Mouse (Mus musculus): ENCODE results near the gene Gm43738. TPM values are rescaled to one million over a fixed set of nuclear protein-coding genes. Genes with fewer than 3 reads are reported as not detected.

Gm43738 gene
- not detected in 2 replicates for polyA plus RNA-seq (2014; fragmentation: Nextera tagmentation; extraction: Ambion mirVana)

DNA sequence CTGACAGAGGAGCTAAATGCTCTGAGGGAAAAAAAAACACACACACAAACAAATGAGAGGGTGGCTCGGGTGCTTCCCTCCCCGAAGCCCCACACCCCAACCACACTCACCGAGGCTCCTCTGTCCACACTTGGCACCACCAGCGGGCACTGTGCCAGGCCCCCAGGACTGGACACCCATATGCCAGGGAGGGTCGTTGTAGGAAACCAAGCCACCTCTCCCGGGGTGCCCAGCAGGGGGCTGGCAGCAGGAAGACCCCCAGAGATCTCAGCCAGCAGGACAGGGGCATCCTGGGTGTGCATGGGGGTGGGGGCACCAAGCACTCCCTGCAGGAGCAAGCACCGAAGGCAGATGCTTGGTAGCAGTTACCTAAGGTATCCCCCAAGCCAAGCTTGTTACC lies at the start of gene Gm43738:
TSS of gene Gm43738 (minus strand) at position 289 of the 400 bp plus-strand sequence.
- Histone ChIP-seq H3K9ac (ENCODE audit: low read depth, low read length) (peak within 1 kb of the TSS; percentile 75), H3K4me1 (ENCODE audit: control insufficient read depth, insufficient read depth, low read length) (peaks cover 12% of the 10 kb centered on the region), H3K27ac (replicated peaks; ENCODE audit: low read depth, low read length) (peak within 1 kb of the TSS; percentile 75), H3K4me3 (ENCODE audit: low read depth, low read length) (peak within 1 kb of the TSS; percentile 70), H3K9me3 (ENCODE audit: control insufficient read depth, low read length) (no peaks in the 10 kb centered on the region), H3K27me3 (replicated peaks; ENCODE audit: control insufficient read depth, insufficient read depth, low read length) (no peaks in the 10 kb centered on the region), H3K4me2 (ENCODE audit: low read depth, low read length) (peak within 1 kb of the TSS; percentile 84), H3K36me3 (ENCODE audit: control insufficient read depth, insufficient read depth, low read length) (peaks cover 41% of the 10 kb centered on the region)
- ATAC-seq (ENCODE audit: low read depth) (no peak), DNase-seq (ENCODE audit: low spot score) (no peak)
- 35% methylated on average over 7 of the region's 7 CpGs for WGBS

- H3K9ac ChIP-seq (ENCODE audit: low read depth, low read length): no peak overlapping the region
- H3K27ac ChIP-seq (replicated peaks; ENCODE audit: low read depth, low read length): no peak overlapping the region
- H3K27me3 ChIP-seq (replicated peaks; ENCODE audit: control insufficient read depth, insufficient read depth, low read length): peaks cover 31% of the 10 kb centered on the region; the same call in 1 of the 2 replicates
- no peak overlapping the region for H3K4me2 ChIP-seq (ENCODE audit: low read depth, low read length)
- ATAC-seq (ENCODE audit: low read depth) (no peak), DNase-seq (ENCODE audit: low spot score) (no peak)
- WGBS: 66% methylated on average over 14 of the region's 14 CpGs
- H3K4me1 ChIP-seq (ENCODE audit: control insufficient read depth, insufficient read depth, low read length): peaks cover 5% of the 10 kb centered on the region; the same call in 1 of the 2 replicates
- H3K9me3 ChIP-seq (ENCODE audit: control insufficient read depth, low read length): no peaks in the 10 kb centered on the region
- no peaks in the 10 kb centered on the region for H3K36me3 ChIP-seq (ENCODE audit: control insufficient read depth, insufficient read depth, low read length)
- no peak overlapping the region for H3K4me3 ChIP-seq (ENCODE audit: low read depth, low read length)
Measured at GRCm38 (mm10) chr3:89148567-89148966, 47.7 kb upstream of the Gm43738 start.

GRCm38 (mm10) chr3:89147979-89148311 lies 47.0 kb upstream of the Gm43738 start:
- ATAC-seq (ENCODE audit: low read depth): peak; percentile 34
- peak overlapping the region; percentile 51; the same call in 1 of the 2 replicates for H3K9ac ChIP-seq (ENCODE audit: low read depth, low read length)
- WGBS: 6% methylated on average over 10 of the region's 15 CpGs

DNA sequence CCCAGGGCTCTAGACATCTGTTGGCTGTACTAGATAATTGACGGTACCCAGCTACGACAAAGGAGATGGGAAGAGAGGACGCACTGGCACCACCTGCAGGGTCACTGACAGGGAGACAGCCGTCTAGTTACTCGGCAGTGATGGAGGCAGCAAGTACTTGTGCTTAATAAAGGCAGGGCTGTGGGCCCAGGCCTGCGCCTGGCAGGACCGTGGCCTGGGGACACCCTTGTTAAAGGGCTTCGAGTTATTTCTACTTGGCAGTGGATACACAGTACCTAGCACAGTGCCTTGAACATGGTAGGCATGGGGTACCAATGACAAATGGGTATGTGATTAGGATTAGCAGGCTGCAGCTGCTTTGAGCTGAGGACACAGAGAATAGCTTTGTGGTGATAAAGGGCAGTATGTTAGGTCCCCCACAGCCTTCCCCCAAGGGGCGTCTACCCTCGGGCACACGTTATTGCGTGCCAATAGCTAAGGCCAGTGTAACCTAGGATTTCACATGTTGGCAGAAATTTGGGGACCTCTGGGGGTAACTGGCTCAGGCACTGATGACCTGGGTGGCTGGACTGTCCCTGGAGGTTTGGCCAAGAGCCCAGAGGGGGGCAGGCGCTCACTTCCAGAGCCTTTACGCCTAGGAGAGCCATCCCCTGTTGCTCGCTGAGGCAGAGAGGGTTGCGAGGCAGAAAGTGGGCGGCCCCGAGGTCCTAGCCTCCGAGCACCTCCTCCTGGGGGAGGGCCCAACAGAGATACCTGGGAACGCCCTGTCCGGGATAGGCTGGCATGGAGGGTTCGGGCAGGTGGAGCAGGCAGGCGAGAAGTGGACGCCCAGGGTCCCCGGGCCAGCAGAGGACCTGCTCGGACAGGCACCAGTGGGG lies 46.4 kb upstream of the Gm43738 start:
- no peaks in the 10 kb centered on the region for H3K9me3 ChIP-seq (ENCODE audit: control insufficient read depth, low read length)
- peak overlapping the region; percentile 51; the same call in 1 of the 2 replicates for H3K9ac ChIP-seq (ENCODE audit: low read depth, low read length)
- no peaks in the 10 kb centered on the region for H3K36me3 ChIP-seq (ENCODE audit: control insufficient read depth, insufficient read depth, low read length)
- WGBS: 24% methylated on average over 23 of the region's 26 CpGs
- peaks cover 5% of the 10 kb centered on the region; the same call in 1 of the 2 replicates for H3K4me1 ChIP-seq (ENCODE audit: control insufficient read depth, insufficient read depth, low read length)
- DNase-seq (ENCODE audit: low spot score) (no peak), ATAC-seq (ENCODE audit: low read depth) (peak; percentile 85)
- no peak overlapping the region for H3K27ac ChIP-seq (replicated peaks; ENCODE audit: low read depth, low read length)
- peak overlapping the region; percentile 57 for H3K4me2 ChIP-seq (ENCODE audit: low read depth, low read length)
- peaks cover 31% of the 10 kb centered on the region; the same call in 1 of the 2 replicates for H3K27me3 ChIP-seq (replicated peaks; ENCODE audit: control insufficient read depth, insufficient read depth, low read length)
- H3K4me3 ChIP-seq (ENCODE audit: low read depth, low read length): peak overlapping the region; percentile 31

More at GRCm38 (mm10) chr3:89147979-89148311, 47.0 kb upstream of the Gm43738 start:
- H3K4me2 ChIP-seq (ENCODE audit: low read depth, low read length): peak overlapping the region; percentile 57
- H3K27me3 ChIP-seq (replicated peaks; ENCODE audit: control insufficient read depth, insufficient read depth, low read length): peaks cover 31% of the 10 kb centered on the region; the same call in 1 of the 2 replicates
- DNase-seq (ENCODE audit: low spot score): no peak
- no peaks in the 10 kb centered on the region for H3K9me3 ChIP-seq (ENCODE audit: control insufficient read depth, low read length)
- H3K27ac ChIP-seq (replicated peaks; ENCODE audit: low read depth, low read length): no peak overlapping the region
- peaks cover 5% of the 10 kb centered on the region; the same call in 1 of the 2 replicates for H3K4me1 ChIP-seq (ENCODE audit: control insufficient read depth, insufficient read depth, low read length)
- H3K4me3 ChIP-seq (ENCODE audit: low read depth, low read length): peak overlapping the region; percentile 31
- H3K36me3 ChIP-seq (ENCODE audit: control insufficient read depth, insufficient read depth, low read length): no peaks in the 10 kb centered on the region

- Histone ChIP-seq H3K4me3 (ENCODE audit: low read depth, low read length) (no peak overlapping the region), H3K9me3 (ENCODE audit: control insufficient read depth, low read length) (no peaks in the 10 kb centered on the region), H3K4me2 (ENCODE audit: low read depth, low read length) (no peak overlapping the region), H3K36me3 (ENCODE audit: control insufficient read depth, insufficient read depth, low read length) (no peaks in the 10 kb centered on the region), H3K9ac (ENCODE audit: low read depth, low read length) (no peak overlapping the region), H3K4me1 (ENCODE audit: control insufficient read depth, insufficient read depth, low read length) (peaks cover 5% of the 10 kb centered on the region; the same call in 1 of the 2 replicates), H3K27me3 (replicated peaks; ENCODE audit: control insufficient read depth, insufficient read depth, low read length) (peaks cover 28% of the 10 kb centered on the region; the same call in 1 of the 2 replicates), H3K27ac (replicated peaks; ENCODE audit: low read depth, low read length) (no peak overlapping the region)
- ATAC-seq (ENCODE audit: low read depth) (peak; percentile 32; the same call in 1 of the 2 replicates), DNase-seq (ENCODE audit: low spot score) (no peak)
- WGBS: 19% methylated on average over 8 of the region's 8 CpGs
Measured at GRCm38 (mm10) chr3:89145566-89145965, 44.7 kb upstream of the Gm43738 start.

GRCm38 (mm10) chr3:89144821-89145220 lies 43.9 kb upstream of the Gm43738 start:
- H3K27me3 ChIP-seq (replicated peaks; ENCODE audit: control insufficient read depth, insufficient read depth, low read length): peaks cover 22% of the 10 kb centered on the region; the same call in 1 of the 2 replicates
- H3K4me2 ChIP-seq (ENCODE audit: low read depth, low read length): no peak overlapping the region
- 86% methylated on average over 10 of the region's 10 CpGs for WGBS
- no peaks in the 10 kb centered on the region for H3K9me3 ChIP-seq (ENCODE audit: control insufficient read depth, low read length)
- no peak overlapping the region for H3K9ac ChIP-seq (ENCODE audit: low read depth, low read length)
- no peak for ATAC-seq (ENCODE audit: low read depth)
- no peak overlapping the region for H3K4me3 ChIP-seq (ENCODE audit: low read depth, low read length)
- H3K4me1 ChIP-seq (ENCODE audit: control insufficient read depth, insufficient read depth, low read length): peaks cover 5% of the 10 kb centered on the region; the same call in 1 of the 2 replicates
- H3K27ac ChIP-seq (replicated peaks; ENCODE audit: low read depth, low read length): no peak overlapping the region
- DNase-seq (ENCODE audit: low spot score): no peak
- H3K36me3 ChIP-seq (ENCODE audit: control insufficient read depth, insufficient read depth, low read length): no peaks in the 10 kb centered on the region

GRCm38 (mm10) chr3:89136365-89136764 lies 35.5 kb upstream of the Gm43738 start:
- ATAC-seq (ENCODE audit: low read depth): peak; percentile 57; the same call in 1 of the 2 replicates
- H3K9ac ChIP-seq (ENCODE audit: low read depth, low read length): no peak overlapping the region
- H3K4me1 ChIP-seq (ENCODE audit: control insufficient read depth, insufficient read depth, low read length): no peaks in the 10 kb centered on the region
- 34% methylated on average over 9 of the region's 9 CpGs for WGBS
- no peak overlapping the region for H3K27ac ChIP-seq (replicated peaks; ENCODE audit: low read depth, low read length)
- DNase-seq (ENCODE audit: low spot score): no peak
- no peaks in the 10 kb centered on the region for H3K27me3 ChIP-seq (replicated peaks; ENCODE audit: control insufficient read depth, insufficient read depth, low read length)
- no peaks in the 10 kb centered on the region for H3K9me3 ChIP-seq (ENCODE audit: control insufficient read depth, low read length)
- no peaks in the 10 kb centered on the region for H3K36me3 ChIP-seq (ENCODE audit: control insufficient read depth, insufficient read depth, low read length)
- no peak overlapping the region for H3K4me3 ChIP-seq (ENCODE audit: low read depth, low read length)
- no peak overlapping the region for H3K4me2 ChIP-seq (ENCODE audit: low read depth, low read length)

GRCm38 (mm10) chr3:89135958-89136357 lies 35.1 kb upstream of the Gm43738 start, which contains the start of gene Pklr:
Pklr (plus strand) TSS chr3:89136142.
- no peak within 1 kb of the TSS for H3K9ac ChIP-seq (ENCODE audit: low read depth, low read length)
- 66% methylated on average over 3 of the region's 3 CpGs for WGBS
- H3K4me3 ChIP-seq (ENCODE audit: low read depth, low read length): no peak within 1 kb of the TSS
- DNase-seq (ENCODE audit: low spot score) (no peak), ATAC-seq (ENCODE audit: low read depth) (no peak)
- H3K36me3 ChIP-seq (ENCODE audit: control insufficient read depth, insufficient read depth, low read length): no peaks in the 10 kb centered on the region
- H3K4me2 ChIP-seq (ENCODE audit: low read depth, low read length): no peak within 1 kb of the TSS
- no peaks in the 10 kb centered on the region for H3K4me1 ChIP-seq (ENCODE audit: control insufficient read depth, insufficient read depth, low read length)
- H3K27me3 ChIP-seq (replicated peaks; ENCODE audit: control insufficient read depth, insufficient read depth, low read length): no peaks in the 10 kb centered on the region
- H3K27ac ChIP-seq (replicated peaks; ENCODE audit: low read depth, low read length): no peak within 1 kb of the TSS
- no peaks in the 10 kb centered on the region for H3K9me3 ChIP-seq (ENCODE audit: control insufficient read depth, low read length)

All from embryonic facial prominence, embryonic 14.5 days (tissue).